Mouse (Mus musculus) CH12.LX (cell line): ENCODE measurements around the gene Atxn7l1. TPM values are rescaled to one million over a fixed set of nuclear protein-coding genes. Genes with fewer than 3 reads are reported as not detected.

ENCODE experiments used
- DNase-seq: peaks from one replicate; pipeline ENCODE4 v3.0.0-alpha.2; 2013; ENCODE audit errors: extremely low read depth
- H3K27ac ChIP-seq: 2 replicates; pipeline ENCODE4 v1.5.1; 2012; ENCODE audit warnings: low read depth, mild to moderate bottlenecking, control low read depth, moderate library complexity; ENCODE audit not compliant: insufficient read depth
- H3K27me3 ChIP-seq: replicated peaks from 2 replicates; pipeline ENCODE3; 2012; ENCODE audit warnings: inconsistent platforms
- H3K36me3 ChIP-seq, 2 experiments: replicated peaks in 1 of 2; 2 replicates each; pipeline versions ENCODE3 to v1.6.1; 2012; ENCODE audit warnings: inconsistent platforms in 1 of 2, low read length in 1 of 2, mild to moderate bottlenecking in 1 of 2, mixed read lengths in 1 of 2, moderate library complexity in 1 of 2; ENCODE audit not compliant: control insufficient read depth in 1 of 2, insufficient read depth in 1 of 2
- H3K4me1 ChIP-seq, 2 experiments: 2 replicates each; pipeline ENCODE4 v1.6.1; 2012; ENCODE audit warnings: inconsistent platforms in 1 of 2, moderate library complexity in 1 of 2; ENCODE audit not compliant: insufficient read depth in 2 of 2, control insufficient read depth in 1 of 2
- H3K4me2 ChIP-seq: 2 replicates; pipeline ENCODE4 v1.6.1; 2012; ENCODE audit warnings: low read depth, mild to moderate bottlenecking, control low read depth; ENCODE audit not compliant: poor library complexity, insufficient read depth, severe bottlenecking
- H3K4me3 ChIP-seq, 3 experiments: fragments of 150-350 bp in 1 of 3; sonication (generic) in 1 of 3; replicated peaks in 1 of 3; 2 replicates each; pipeline versions ENCODE3 to v1.5.1; 2011 to 2012; ENCODE audit warnings: low read depth in 2 of 3, low read length in 2 of 3, mild to moderate bottlenecking in 2 of 3, moderate library complexity in 2 of 3, control low read depth in 1 of 3, improper control_type of control experiment in 1 of 3, inconsistent platforms in 1 of 3, mixed read lengths in 1 of 3; ENCODE audit not compliant: poor library complexity in 1 of 3
- H3K79me2 ChIP-seq: replicated peaks from 2 replicates; pipeline ENCODE4 v1.6.1; 2012; ENCODE audit warnings: mild to moderate bottlenecking, moderate library complexity; ENCODE audit not compliant: control insufficient read depth, poor library complexity, insufficient read depth, severe bottlenecking; ENCODE audit errors: extremely low read depth
- H3K9ac ChIP-seq: 2 replicates; pipeline ENCODE4 v1.6.1; 2012; ENCODE audit warnings: low read depth, mild to moderate bottlenecking, control low read depth, moderate library complexity; ENCODE audit not compliant: insufficient read depth
- H3K9me3 ChIP-seq: replicated peaks from 2 replicates; pipeline ENCODE3; 2012; ENCODE audit warnings: low read length, inconsistent platforms, mixed read lengths
- CHD1 ChIP-seq: IDR thresholded peaks from 2 replicates; pipeline ENCODE4 v1.6.1; 2012; ENCODE audit warnings: low read depth, low read length, improper control_type of control experiment, inconsistent platforms
- ELF1 ChIP-seq: IDR thresholded peaks from 2 replicates; pipeline ENCODE4 v1.6.1; 2014; ENCODE audit warnings: low read depth, mild to moderate bottlenecking, inconsistent platforms, low read length, improper control_type of control experiment
- EP300 ChIP-seq: IDR thresholded peaks from 2 replicates; pipeline ENCODE4 v1.6.1; 2011; ENCODE audit warnings: low read length, improper control_type of control experiment
- HCFC1 ChIP-seq: IDR thresholded peaks from 2 replicates; pipeline ENCODE4 v1.6.1; 2012; ENCODE audit warnings: low read depth, mild to moderate bottlenecking, inconsistent platforms, low read length, improper control_type of control experiment
- JUND ChIP-seq: conservative IDR thresholded peaks from 2 replicates; pipeline ENCODE4 v1.6.1; 2011; ENCODE audit warnings: low read depth, low read length, improper control_type of control experiment
- KAT2A ChIP-seq: IDR thresholded peaks from 2 replicates; pipeline ENCODE4 v1.6.1; 2012; ENCODE audit warnings: low read length, improper control_type of control experiment, inconsistent platforms; ENCODE audit not compliant: insufficient replicate concordance
- MAX ChIP-seq: IDR thresholded peaks from 2 replicates; pipeline ENCODE4 v1.6.1; 2011; ENCODE audit warnings: low read length, improper control_type of control experiment
- MEF2A ChIP-seq: IDR thresholded peaks from 2 replicates; pipeline ENCODE4 v1.6.1; 2014; ENCODE audit warnings: low read depth, mild to moderate bottlenecking, inconsistent platforms, low read length, improper control_type of control experiment, borderline replicate concordance
- MXI1 ChIP-seq: IDR thresholded peaks from 2 replicates; pipeline ENCODE4 v1.6.1; 2011; ENCODE audit warnings: mild to moderate bottlenecking, low read depth, low read length, improper control_type of control experiment
- MYC ChIP-seq: IDR thresholded peaks from 2 replicates; pipeline ENCODE4 v1.6.1; 2011; ENCODE audit warnings: low read depth, mild to moderate bottlenecking, improper control_type of control experiment, low read length
- NRF1 ChIP-seq: IDR thresholded peaks from 2 replicates; pipeline ENCODE4 v1.6.1; 2014; ENCODE audit warnings: low read depth, mild to moderate bottlenecking, inconsistent platforms, low read length, improper control_type of control experiment, moderate library complexity
- POLR2A ChIP-seq: IDR thresholded peaks from 2 replicates; pipeline ENCODE4 v1.6.1; 2011; ENCODE audit warnings: low read depth, mild to moderate bottlenecking, improper control_type of control experiment, low read length
- POLR2AphosphoS2 ChIP-seq: IDR thresholded peaks from 2 replicates; pipeline ENCODE4 v1.6.1; 2011; ENCODE audit warnings: low read depth, low read length, improper control_type of control experiment
- RAD21 ChIP-seq: IDR thresholded peaks from 2 replicates; pipeline ENCODE4 v1.6.1; 2011; ENCODE audit warnings: low read depth, mild to moderate bottlenecking, low read length, improper control_type of control experiment, moderate library complexity
- SIN3A ChIP-seq: IDR thresholded peaks from 2 replicates; pipeline ENCODE4 v1.6.1; 2012; ENCODE audit warnings: low read length, improper control_type of control experiment, inconsistent platforms
- SMC3 ChIP-seq: IDR thresholded peaks from 2 replicates; pipeline ENCODE4 v1.6.1; 2011; ENCODE audit warnings: low read depth, low read length, improper control_type of control experiment
- UBTF ChIP-seq: IDR thresholded peaks from 2 replicates; pipeline ENCODE4 v1.6.1; 2012; ENCODE audit warnings: low read depth, mild to moderate bottlenecking, inconsistent platforms, low read length, improper control_type of control experiment, moderate library complexity
- ZKSCAN1 ChIP-seq: IDR thresholded peaks from 2 replicates; pipeline ENCODE4 v1.6.1; 2012; ENCODE audit warnings: low read depth, inconsistent platforms, low read length, improper control_type of control experiment, borderline replicate concordance
- ZMIZ1 ChIP-seq: IDR thresholded peaks from 2 replicates; pipeline ENCODE4 v1.6.1; 2012; ENCODE audit warnings: low read depth, mild to moderate bottlenecking, inconsistent platforms, low read length, improper control_type of control experiment
- ZNF384 ChIP-seq: IDR thresholded peaks from 2 replicates; pipeline ENCODE4 v1.6.1; 2012; ENCODE audit warnings: low read depth, low read length, improper control_type of control experiment, inconsistent platforms
- dilution Hi-C: fragments of 300-500 bp; cut with MboI; formaldehyde crosslinking; loops from 2 replicates; pipeline ENCODE4 v1.14.3; 2020; ENCODE audit warnings: low sequenced_read_pairs; ENCODE audit not compliant: extremely low pct_unique_long_range_greater_than_20kb, extremely low pct_ligation_motif_present
- in situ Hi-C: fragments of 300-500 bp; cut with MboI; formaldehyde crosslinking; loops from 3 replicates; pipeline ENCODE4 v1.14.3; 2019; ENCODE audit warnings: low sequenced_read_pairs, low pct_ligation_motif_present, low pct_unique_long_range_greater_than_20kb, mixed read lengths
- polyA plus RNA-seq: library from polyadenylated mRNA; unstranded; fragments of >175 nt; gene quantifications from 2 replicates; pipeline ENCODE4 v1.2.1, GENCODE M21; 2012; ENCODE audit warnings: low read depth; ENCODE audit not compliant: insufficient read length
- total RNA-seq, 2 experiments: library from RNA; depleted of rRNA; stranded (reverse); fragments of 300-350 nt in 1 of 2; fragments of >200 nt in 1 of 2; gene quantifications; 2 replicates each; pipeline ENCODE4 v1.2.3; 2012 to 2014

Gene Atxn7l1
- total and polyA plus RNA-seq, 3 experiments: 8.6 to 55.7 (median 9.0) TPM

- no peak for TF ChIP-seq SMC3
- TF ChIP-seq RAD21: no peak
- no peak for TF ChIP-seq POLR2AphosphoS2
- peak; percentile 44; the same call in 1 of the 2 replicates for TF ChIP-seq JUND
- 0 out of 2 replicates have a peak, but pooled peaks have one; percentile 46 for TF ChIP-seq MYC
- peak; percentile 82; the same call in 1 of the 2 replicates for TF ChIP-seq CHD1
- peak; percentile 90 for TF ChIP-seq SIN3A
- TF ChIP-seq ZNF384: peak; percentile 70
- no peak for TF ChIP-seq ZKSCAN1
- no peak for TF ChIP-seq POLR2A
- TF ChIP-seq ZMIZ1: no peak
- TF ChIP-seq MEF2A: peak; percentile 94
Measured at GRCm38 (mm10) chr12:33302523-33303383, 155.3 kb downstream of the Atxn7l1 start (continued).

- H3K36me3 ChIP-seq: peaks cover 12 to 39% of the 10 kb centered on the region in 2 experiments
- DNase-seq: peak; percentile 64
- H3K9me3 ChIP-seq: no peaks in the 10 kb centered on the region
- H3K27ac ChIP-seq: no peak overlapping the region
- no peak for TF ChIP-seq UBTF
- TF ChIP-seq, all 38 proteins: peak for 0
- Histone ChIP-seq H3K79me2 (no peaks in the 10 kb centered on the region), H3K4me2 (peak overlapping the region; percentile 78), H3K4me3 (peak overlapping the region; percentile 57 to 75 (median 58)), H3K4me1 (peaks cover 6 to 38% of the 10 kb centered on the region in 2 experiments), H3K27me3 (no peaks in the 10 kb centered on the region), H3K9ac (no peak overlapping the region; the same call in 1 of the 2 replicates)
- dilution Hi-C loops (no loop called here), in situ Hi-C loops (no loop called here)
Measured at GRCm38 (mm10) chr12:33303384-33303770, 155.9 kb downstream of the Atxn7l1 start.

GRCm38 (mm10) chr12:33305106-33305505 lies 157.6 kb downstream of the Atxn7l1 start:
- dilution Hi-C loops: no loop called here
- Histone ChIP-seq H3K79me2 (no peaks in the 10 kb centered on the region), H3K27ac (no peak overlapping the region), H3K4me2 (no peak overlapping the region)
- TF ChIP-seq EP300 (no peak), JUND (no peak), KAT2A (no peak), ZKSCAN1 (no peak), NRF1 (no peak), ELF1 (no peak), MXI1 (no peak), MEF2A (no peak), HCFC1 (no peak), MAX (no peak)
- TF ChIP-seq, all 38 proteins: peak for 0
- no peaks in the 10 kb centered on the region for H3K27me3 ChIP-seq
- no peak overlapping the region for H3K9ac ChIP-seq
- H3K4me3 ChIP-seq: no peak overlapping the region
- H3K4me1 ChIP-seq: peaks cover 6 to 38% of the 10 kb centered on the region in 2 experiments
- in situ Hi-C loops: no loop called here
- DNase-seq: no peak
- H3K9me3 ChIP-seq: no peaks in the 10 kb centered on the region
- H3K36me3 ChIP-seq: peaks cover 15 to 40% of the 10 kb centered on the region in 2 experiments
